Mouse (Mus musculus) erythroblast, embryonic 14.5 days (primary cell): Measurements from ENCODE around the gene Rnasek. TPM values are rescaled to one million over a fixed set of nuclear protein-coding genes. Genes with fewer than 3 reads are reported as not detected.

Experiments used
- H3K27me3 ChIP-seq: 2 replicates; pipeline ENCODE4 v1.6.1; 2012; ENCODE audit warnings: inconsistent platforms; ENCODE audit not compliant: control insufficient read depth
- H3K36me3 ChIP-seq: 2 replicates; pipeline ENCODE4 v1.6.1; 2012; ENCODE audit warnings: mild to moderate bottlenecking, inconsistent platforms; ENCODE audit not compliant: control insufficient read depth
- H3K4me1 ChIP-seq: 2 replicates; pipeline ENCODE4 v1.6.1; 2012; ENCODE audit warnings: inconsistent platforms; ENCODE audit not compliant: control insufficient read depth
- H3K4me3 ChIP-seq: replicated peaks from 2 replicates; pipeline ENCODE3; 2012; ENCODE audit warnings: moderate library complexity, mild to moderate bottlenecking, inconsistent platforms
- H3K9me3 ChIP-seq: 2 replicates; pipeline ENCODE4 v1.6.1; 2012; ENCODE audit warnings: low read length, inconsistent platforms, mixed read lengths; ENCODE audit not compliant: control insufficient read depth
- GATA1 ChIP-seq: IDR thresholded peaks from 2 replicates; pipeline ENCODE4 v1.6.1; 2012; ENCODE audit warnings: low read length, inconsistent platforms, mixed read lengths
- TAL1 ChIP-seq: IDR thresholded peaks from 3 replicates; pipeline ENCODE4 v1.6.1; 2012; ENCODE audit warnings: low read length, inconsistent platforms, mixed read lengths
- polyA plus RNA-seq: library from polyadenylated mRNA; stranded (reverse); fragments of >175 nt; gene quantifications from 2 replicates; pipeline ENCODE4 v1.2.3, GENCODE M21; 2012

Rnasek gene
- polyA plus RNA-seq, 1 experiment, result 23.7 TPM

DNA sequence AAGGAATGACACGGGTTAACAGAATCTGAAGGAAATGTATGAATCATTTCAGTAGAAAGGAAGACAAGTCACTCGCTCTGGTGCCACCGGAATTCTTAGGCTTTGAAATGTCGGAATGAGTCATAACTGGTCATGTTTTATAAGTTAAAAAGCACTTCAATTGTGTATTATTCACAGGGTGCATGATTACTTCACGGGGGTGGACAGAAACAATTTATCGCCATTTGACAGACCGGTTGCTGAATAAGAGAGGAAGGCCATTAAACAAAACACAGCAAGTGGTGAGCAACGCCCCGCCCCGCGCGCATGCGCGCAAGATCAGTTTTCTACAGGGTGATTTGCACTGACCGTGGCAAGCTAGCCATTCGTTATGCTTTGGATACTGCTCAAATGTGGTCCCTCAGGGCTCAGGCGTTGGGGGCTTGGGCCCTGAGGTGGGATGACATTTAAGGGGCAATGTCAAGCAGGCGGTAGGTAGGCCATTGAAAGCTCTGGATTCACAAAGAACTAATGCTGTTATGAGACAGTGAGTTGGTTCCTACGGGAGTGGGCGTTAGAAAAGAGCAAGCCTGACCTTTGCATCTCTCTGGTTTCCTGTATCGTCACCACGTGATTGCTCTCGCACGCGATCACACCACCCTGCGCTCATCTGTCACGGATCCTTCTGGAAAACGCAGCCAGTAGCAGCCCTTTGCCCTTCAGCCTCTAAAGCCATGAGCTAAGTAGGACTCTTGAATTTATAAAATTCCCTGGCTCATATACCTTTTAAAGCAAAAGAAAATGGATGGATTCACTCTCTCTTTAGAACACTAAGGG, 50.1 kb downstream of the Rnasek start:
- Histone ChIP-seq H3K4me3 (no peak overlapping the region), H3K9me3 (no peaks in the 10 kb centered on the region), H3K27me3 (no peaks in the 10 kb centered on the region), H3K4me1 (no peaks in the 10 kb centered on the region), H3K36me3 (no peaks in the 10 kb centered on the region)
- no peak for TF ChIP-seq GATA1
- no peak for TF ChIP-seq TAL1

Other genes starting within 250 kb of the Rnasek start
- 50.2 and 55.8 TPM in 2 replicates for gene Gabarap, start 248.7 kb downstream of the Rnasek start, polyA plus RNA-seq
- 4.5 and 5.5 TPM in 2 replicates for gene Phf23, start 244.1 kb downstream of the Rnasek start, polyA plus RNA-seq
- gene Dvl2, start 239.2 kb downstream of the Rnasek start, polyA plus RNA-seq, result 0.48 and 0.76 TPM in 2 replicates
- 2.9 and 3.2 TPM in 2 replicates for gene Acadvl, start 224.4 kb downstream of the Rnasek start, polyA plus RNA-seq
- 0.10 and 0.19 TPM in 2 replicates for gene Dlg4, start 222.9 kb downstream of the Rnasek start, polyA plus RNA-seq
- not detected in 2 replicates for gene Asgr1, start 185.8 kb downstream of the Rnasek start, polyA plus RNA-seq
- 0.05 TPM in 1 of 2 replicates, not detected in the other for gene Asgr2, start 147.2 kb downstream of the Rnasek start, polyA plus RNA-seq
- 0.02 TPM in 1 of 2 replicates, not detected in the other for gene Mgl2, start 109.5 kb downstream of the Rnasek start, polyA plus RNA-seq
- gene Clec10a, start 83.6 kb downstream of the Rnasek start, polyA plus RNA-seq, result not detected in 2 replicates
- gene Slc16a11, start 27.1 kb downstream of the Rnasek start, polyA plus RNA-seq, result not detected in 2 replicates
- 1.5 and 2.3 TPM in 2 replicates for gene Slc16a13, start 18.8 kb downstream of the Rnasek start, polyA plus RNA-seq
- gene Bcl6b, start 10.0 kb downstream of the Rnasek start, polyA plus RNA-seq, result 0.06 and 0.13 TPM in 2 replicates
- 9.8 and 17.9 TPM in 2 replicates for gene 0610010K14Rik, start 1.9 kb downstream of the Rnasek start, polyA plus RNA-seq
- gene Gm21988, start within 50 bp of the Rnasek start, polyA plus RNA-seq, result 4.0 and 6.0 TPM in 2 replicates
- gene Alox12, start 15.5 kb upstream of the Rnasek start, polyA plus RNA-seq, result 0.03 and 0.05 TPM in 2 replicates
- not detected in 2 replicates for gene Alox12e, start 82.8 kb upstream of the Rnasek start, polyA plus RNA-seq
- 0.03 TPM in 1 of 2 replicates, not detected in the other for gene Alox15, start 112.2 kb upstream of the Rnasek start, polyA plus RNA-seq
- 2.9 and 3.5 TPM in 2 replicates for gene Pelp1, start 170.2 kb upstream of the Rnasek start, polyA plus RNA-seq
- gene Arrb2, start 192.8 kb upstream of the Rnasek start, polyA plus RNA-seq, result 7.9 and 11.5 TPM in 2 replicates
- 1.1 and 2.3 TPM in 2 replicates for gene Med11, start 212.1 kb upstream of the Rnasek start, polyA plus RNA-seq
- 0.02 TPM in 1 of 2 replicates, not detected in the other for gene Zmynd15, start 219.6 kb upstream of the Rnasek start, polyA plus RNA-seq
- not detected in 2 replicates for gene Cxcl16, start 220.1 kb upstream of the Rnasek start, polyA plus RNA-seq